Mouse (Mus musculus) cerebellum, adult 2 months (tissue): ENCODE measurements around the gene Fam204a. TPM values are rescaled to one million over a fixed set of nuclear protein-coding genes. Genes with fewer than 3 reads are reported as not detected.

Experiments used
- DNase-seq, 2 experiments: peaks; one replicate each; pipeline ENCODE4 v3.0.0; 2021
- H3K27ac ChIP-seq: fragments of 200-500 bp; 2 replicates; pipeline ENCODE4 v1.5.1; 2012; ENCODE audit warnings: low read length, control low read depth, inconsistent platforms; ENCODE audit not compliant: insufficient read depth
- H3K27me3 ChIP-seq: fragments of 200-500 bp; 2 replicates; pipeline ENCODE4 v1.6.1; 2012; ENCODE audit warnings: inconsistent platforms, mild to moderate bottlenecking, low read length, moderate library complexity; ENCODE audit not compliant: control insufficient read depth, insufficient read depth
- H3K4me1 ChIP-seq: fragments of 200-500 bp; 2 replicates; pipeline ENCODE4 v1.6.1; 2011; ENCODE audit warnings: low read length; ENCODE audit not compliant: control insufficient read depth, insufficient read depth
- H3K4me3 ChIP-seq: fragments of 200-500 bp; replicated peaks from 2 replicates; pipeline ENCODE3; 2011; ENCODE audit warnings: mild to moderate bottlenecking, low read depth, low read length, control low read depth; ENCODE audit not compliant: insufficient read depth
- CTCF ChIP-seq: fragments of 200-500 bp; IDR thresholded peaks from 2 replicates; pipeline ENCODE4 v1.5.1; 2011; ENCODE audit warnings: low read depth, mild to moderate bottlenecking, control low read depth, low read length, moderate library complexity, borderline replicate concordance; ENCODE audit not compliant: insufficient read depth
- POLR2A ChIP-seq: fragments of 200-500 bp; IDR thresholded peaks from 2 replicates; pipeline ENCODE4 v1.6.1; 2011; ENCODE audit warnings: low read length, control low read depth, borderline replicate concordance; ENCODE audit not compliant: insufficient read depth
- WGBS: fragments of 180-500 bp; shearing (Covaris S2); methylation state at CpG from one replicate; pipeline ENCODE4 v1.1.7; 2018; 5-methylcytosine and 5-hydroxymethylcytosine counted together
- polyA plus RNA-seq: library from polyadenylated mRNA; depleted of rRNA; stranded (reverse); fragments of >200 nt; gene quantifications from 2 replicates; pipeline ENCODE4 v1.2.3, GENCODE M21; 2012; rRNA removed

The Fam204a gene
- polyA plus RNA-seq, 1 experiment, result 26.1 TPM

DNA sequence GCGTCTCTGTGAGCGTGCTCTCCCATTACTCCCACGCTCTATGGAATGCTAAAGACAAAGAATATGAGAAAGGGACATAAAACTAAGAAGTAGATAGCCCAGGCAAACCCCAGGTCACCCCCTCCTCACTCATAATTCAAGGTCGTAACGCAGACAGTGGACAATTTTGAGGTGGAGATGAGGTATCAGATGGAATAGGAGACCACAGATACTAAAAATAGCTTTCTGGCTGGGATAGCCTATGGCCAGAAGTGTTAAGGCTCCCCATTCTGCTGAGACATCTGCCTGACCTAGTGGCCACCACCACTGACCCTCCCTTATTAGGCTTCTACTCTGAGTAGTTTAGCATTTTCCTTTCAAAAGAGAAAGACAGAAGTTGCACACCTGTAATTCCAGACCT lies 71.2 kb downstream of the Fam204a start:
- TF ChIP-seq CTCF (no peak), POLR2A (no peak)
- Histone ChIP-seq H3K4me1 (no peaks in the 10 kb centered on the region), H3K27me3 (no peaks in the 10 kb centered on the region), H3K4me3 (no peak overlapping the region), H3K27ac (no peak overlapping the region)
- 95% methylated on average over 5 of the region's 5 CpGs for WGBS
- no peak for DNase-seq

DNA sequence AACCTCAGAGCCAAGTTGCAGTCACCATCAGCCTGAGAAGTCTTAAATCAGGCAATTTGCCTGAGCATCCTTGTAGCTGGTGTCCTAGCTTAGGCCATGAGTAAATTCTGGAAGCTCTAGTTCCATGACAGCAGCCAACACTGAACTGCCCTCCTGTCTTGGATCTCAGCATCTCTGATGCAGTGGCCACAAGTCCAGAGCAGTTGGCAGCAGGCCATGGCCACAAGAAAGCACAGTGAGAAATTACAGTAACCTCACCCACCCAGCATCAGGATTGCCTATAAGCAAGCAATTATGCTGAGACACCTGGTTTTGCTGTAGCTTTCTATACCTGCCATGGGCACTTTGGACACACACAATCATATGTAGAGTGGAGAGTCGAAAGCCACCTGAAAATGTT lies 73.4 kb downstream of the Fam204a start:
- no peak overlapping the region for H3K4me3 ChIP-seq
- 89% methylated on average over 1 of the region's 1 CpGs for WGBS
- DNase-seq, result no peak
- no peak overlapping the region for H3K27ac ChIP-seq
- TF ChIP-seq POLR2A (no peak), CTCF (no peak)
- no peaks in the 10 kb centered on the region for H3K27me3 ChIP-seq
- no peaks in the 10 kb centered on the region for H3K4me1 ChIP-seq

DNA sequence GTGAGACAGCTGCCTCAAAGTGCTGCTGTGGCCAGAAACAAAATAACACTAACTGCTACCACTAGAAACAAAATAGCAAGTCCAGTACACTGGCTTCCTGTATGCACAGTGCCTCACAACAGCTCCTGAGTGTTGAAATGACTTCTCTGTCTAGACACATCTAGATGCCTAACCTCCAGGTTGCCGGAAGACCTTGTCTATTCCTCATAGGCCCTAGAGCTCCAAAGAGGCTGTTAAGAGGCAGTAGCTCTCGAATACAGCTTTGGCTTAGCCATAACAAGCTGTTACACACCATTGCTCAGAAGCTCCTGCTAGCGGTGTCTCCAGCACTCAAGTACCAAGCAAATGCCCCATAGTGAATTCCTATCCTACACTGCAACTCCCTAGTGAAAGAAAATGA lies 76.4 kb downstream of the Fam204a start:
- Histone ChIP-seq H3K4me3 (no peak overlapping the region), H3K27me3 (no peaks in the 10 kb centered on the region), H3K4me1 (no peaks in the 10 kb centered on the region), H3K27ac (no peak overlapping the region)
- DNase-seq, result no peak
- WGBS, result 84% methylated on average over 3 of the region's 3 CpGs
- TF ChIP-seq CTCF (no peak), POLR2A (no peak)

DNA sequence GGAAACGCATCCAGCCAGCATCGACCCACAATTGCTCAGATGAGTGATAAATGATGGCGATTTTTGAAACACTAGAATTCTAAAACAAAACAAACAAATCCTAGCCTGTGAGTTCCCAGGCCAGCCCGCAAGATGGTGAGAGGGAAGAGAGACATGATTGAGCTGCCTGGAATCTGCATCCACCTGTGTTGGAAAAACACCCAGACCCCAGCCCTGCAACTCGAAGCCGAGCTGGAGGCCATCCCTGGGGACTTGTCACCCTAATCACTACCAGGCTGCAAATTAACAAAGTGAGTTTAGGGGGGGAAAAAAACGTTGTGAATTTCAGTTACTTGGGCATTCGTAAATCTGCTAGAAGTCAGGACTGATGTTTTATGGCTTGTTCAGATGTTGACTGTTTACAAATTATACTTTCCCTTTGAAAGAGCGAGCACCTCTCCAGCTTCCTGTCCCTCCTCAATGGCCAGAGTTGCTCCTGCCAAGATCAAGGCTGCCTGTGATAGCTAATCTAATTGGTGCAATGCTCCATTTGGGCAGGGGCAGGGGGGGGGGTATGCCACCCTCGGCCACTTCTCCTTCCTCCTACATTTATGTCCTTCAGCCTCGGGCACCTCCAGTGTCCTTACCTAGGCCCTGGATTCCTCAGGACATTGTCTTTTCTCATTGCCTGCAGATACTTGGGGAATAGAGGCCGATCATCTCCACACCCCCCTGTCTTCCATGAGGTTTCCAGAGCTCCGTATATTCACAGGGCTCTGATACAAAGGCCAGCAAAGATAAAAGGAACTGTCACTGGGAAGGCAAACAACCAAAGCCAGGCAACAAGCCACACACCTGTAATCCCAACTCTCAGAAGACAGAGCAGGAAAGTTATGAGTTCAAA lies 77.2 kb downstream of the Fam204a start:
- no peaks in the 10 kb centered on the region for H3K4me1 ChIP-seq
- WGBS, result 56% methylated on average over 13 of the region's 13 CpGs
- TF ChIP-seq CTCF (no peak), POLR2A (no peak)
- H3K4me3 ChIP-seq, result no peak overlapping the region
- no peak for DNase-seq
- H3K27me3 ChIP-seq, result no peaks in the 10 kb centered on the region
- no peak overlapping the region for H3K27ac ChIP-seq

Other genes starting within 250 kb of the Fam204a start
- 0.90 and 0.93 TPM in 2 replicates for gene Prlhr, start 241.6 kb upstream of the Fam204a start, polyA plus RNA-seq